Mouse (Mus musculus): Measurements from ENCODE around the gene Gnptg.

The Gnptg gene

GRCm38 (mm10) chr17:25239695-25240636 lies at the start of gene Gnptg, which contains the start of gene Tsr3:
Gene Gnptg, minus strand, starts transcription at chr17:25240124.
Gene Tsr3, plus strand, starts transcription at chr17:25240170.
- peak; percentile 53 for DNase-seq (ENCODE audit: low read depth)

GRCm38 (mm10) chr17:25288842-25289241 lies 48.9 kb upstream of the Gnptg start:
- DNase-seq (ENCODE audit: low read depth): no peak

- no peak for DNase-seq (ENCODE audit: low read depth)
Observed at GRCm38 (mm10) chr17:25285033-25285432, 45.1 kb upstream of the Gnptg start.

- no peak for DNase-seq (ENCODE audit: low read depth)
Observed at GRCm38 (mm10) chr17:25282133-25282532, 42.2 kb upstream of the Gnptg start.

GRCm38 (mm10) chr17:25275833-25276232 lies 35.9 kb upstream of the Gnptg start:
- no peak for DNase-seq (ENCODE audit: low read depth)

- DNase-seq (ENCODE audit: low read depth): no peak
Observed at GRCm38 (mm10) chr17:25274571-25275346, 34.8 kb upstream of the Gnptg start, which contains the start of gene Ube2i. Gene Ube2i, minus strand, starts transcription at chr17:25274622.

GRCm38 (mm10) chr17:25273706-25274501 lies 34.0 kb upstream of the Gnptg start:
- peak; percentile 93 for DNase-seq (ENCODE audit: low read depth)

GRCm38 (mm10) chr17:25272951-25273705 lies 33.2 kb upstream of the Gnptg start:
- peak; percentile 72 for DNase-seq (ENCODE audit: low read depth)

- DNase-seq (ENCODE audit: low read depth): no peak
Observed at GRCm38 (mm10) chr17:25272326-25272725, 32.4 kb upstream of the Gnptg start.

- DNase-seq (ENCODE audit: low read depth): no peak
Observed at GRCm38 (mm10) chr17:25270795-25271335, 30.9 kb upstream of the Gnptg start.

GRCm38 (mm10) chr17:25264453-25264852 lies 24.5 kb upstream of the Gnptg start:
- DNase-seq (ENCODE audit: low read depth): no peak

- no peak for DNase-seq (ENCODE audit: low read depth)
Observed at GRCm38 (mm10) chr17:25257804-25258261, 17.9 kb upstream of the Gnptg start.

GRCm38 (mm10) chr17:25256140-25256754 lies 16.3 kb upstream of the Gnptg start, which contains the start of gene Baiap3:
Gene Baiap3, minus strand, starts transcription at chr17:25256364.
- no peak for DNase-seq (ENCODE audit: low read depth)

GRCm38 (mm10) chr17:25255110-25255509 lies 15.2 kb upstream of the Gnptg start:
- DNase-seq (ENCODE audit: low read depth): no peak

GRCm38 (mm10) chr17:25253760-25254159 lies 13.8 kb upstream of the Gnptg start:
- DNase-seq (ENCODE audit: low read depth): no peak

GRCm38 (mm10) chr17:25252643-25253042 lies 12.7 kb upstream of the Gnptg start:
- DNase-seq (ENCODE audit: low read depth): no peak

GRCm38 (mm10) chr17:25250181-25250835 lies 10.4 kb upstream of the Gnptg start:
- no peak for DNase-seq (ENCODE audit: low read depth)

- DNase-seq (ENCODE audit: low read depth): no peak
Observed at GRCm38 (mm10) chr17:25248033-25248750, 8.3 kb upstream of the Gnptg start.

- DNase-seq (ENCODE audit: low read depth): no peak
Observed at GRCm38 (mm10) chr17:25244239-25244638, 4.3 kb upstream of the Gnptg start.
